Mouse (Mus musculus) gastrocnemius, adult 18-20 months (tissue): ENCODE measurements around the gene Wdr73. TPM values are rescaled to one million over a fixed set of nuclear protein-coding genes. Genes with fewer than 3 reads are reported as not detected.

Experiments
- DNase-seq: peaks from one replicate; pipeline ENCODE4 v3.0.0; 2021; ENCODE audit warnings: low spot score
- total RNA-seq, 2 experiments: library from RNA; stranded (reverse); gene quantifications; 2 replicates each; pipeline ENCODE4 v1.2.3; 2021

Wdr73 gene
- total RNA-seq, 2 experiments from 2014 or later, result 3.1 to 3.3 TPM

GRCm38 (mm10) chr7:80894815-80895519 is 6.1 kb downstream of the Wdr73 start:
- no peak for DNase-seq

- DNase-seq, result no peak
Observed at GRCm38 (mm10) chr7:80894196-80894595, 6.9 kb downstream of the Wdr73 start.

- DNase-seq, result no peak
Observed at GRCm38 (mm10) chr7:80893753-80894129, 7.3 kb downstream of the Wdr73 start.

GRCm38 (mm10) chr7:80893086-80893752 is 7.8 kb downstream of the Wdr73 start:
- no peak for DNase-seq

GRCm38 (mm10) chr7:80889841-80890241 is 11.2 kb downstream of the Wdr73 start:
- DNase-seq, result no peak

- DNase-seq, result peak; percentile 55
Observed at GRCm38 (mm10) chr7:80889021-80889511, 12.0 kb downstream of the Wdr73 start.

GRCm38 (mm10) chr7:80888595-80888994 is 12.5 kb downstream of the Wdr73 start:
- no peak for DNase-seq

- DNase-seq, result no peak
Observed at GRCm38 (mm10) chr7:80885666-80886065, 15.4 kb downstream of the Wdr73 start.

- peak; percentile 24 for DNase-seq
Observed at GRCm38 (mm10) chr7:80882830-80883505, 18.1 kb downstream of the Wdr73 start.

- no peak for DNase-seq
Observed at GRCm38 (mm10) chr7:80875727-80876126, 25.3 kb downstream of the Wdr73 start.

- DNase-seq, result no peak
Observed at GRCm38 (mm10) chr7:80873631-80874030, 27.4 kb downstream of the Wdr73 start.

GRCm38 (mm10) chr7:80873038-80873437 is 28.0 kb downstream of the Wdr73 start:
- no peak for DNase-seq

GRCm38 (mm10) chr7:80868686-80869085 is 32.4 kb downstream of the Wdr73 start:
- no peak for DNase-seq

- no peak for DNase-seq
Observed at GRCm38 (mm10) chr7:80866514-80867147, 34.4 kb downstream of the Wdr73 start.

GRCm38 (mm10) chr7:80865521-80865920 is 35.5 kb downstream of the Wdr73 start:
- DNase-seq, result no peak

GRCm38 (mm10) chr7:80864831-80865230 is 36.2 kb downstream of the Wdr73 start:
- no peak for DNase-seq

- no peak for DNase-seq
Observed at GRCm38 (mm10) chr7:80864151-80864550, 36.9 kb downstream of the Wdr73 start.

GRCm38 (mm10) chr7:80863520-80863919 is 37.5 kb downstream of the Wdr73 start:
- no peak for DNase-seq

- DNase-seq, result no peak
Observed at GRCm38 (mm10) chr7:80862475-80862874, 38.6 kb downstream of the Wdr73 start.

GRCm38 (mm10) chr7:80860729-80861274 is 40.3 kb downstream of the Wdr73 start, which contains the start of gene Zscan2:
Gene Zscan2, plus strand, starts transcription at chr7:80860920.
- peak; percentile 90 for DNase-seq

GRCm38 (mm10) chr7:80860227-80860626 is 40.8 kb downstream of the Wdr73 start:
- peak; percentile 37 for DNase-seq
